Mouse (Mus musculus): ENCODE results near the gene Wnt10a.

DNA sequence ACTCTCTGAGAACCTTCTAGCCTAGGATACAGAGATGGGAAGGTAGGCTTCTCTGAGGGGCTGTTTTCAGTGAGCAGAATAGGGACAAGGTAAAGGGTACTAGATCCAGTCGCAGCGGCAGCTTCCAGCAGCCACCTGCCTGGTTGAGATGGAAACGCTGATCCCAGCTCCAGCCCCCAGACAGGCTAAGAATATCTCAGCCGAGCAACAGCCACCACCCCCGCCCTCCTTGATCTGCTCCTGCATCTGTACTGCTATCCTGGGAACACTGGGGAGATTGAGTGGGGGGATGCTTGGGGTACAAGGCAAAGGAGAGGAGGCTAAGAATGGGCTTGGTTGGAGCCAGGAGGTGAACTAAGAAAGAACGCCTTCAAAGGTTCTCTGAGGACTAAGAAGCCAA lies 58.9 kb downstream of the Wnt10a start:
- TF ChIP-seq CTCF (IDR thresholded peaks at IDR 0.05; ENCODE audit: low read depth) (no peak), EP300 (IDR thresholded peaks at IDR 0.05; ENCODE audit: low read depth) (no peak)
